Mouse (Mus musculus): Measurements from ENCODE around the gene Idh1.

The Idh1 gene

DNA sequence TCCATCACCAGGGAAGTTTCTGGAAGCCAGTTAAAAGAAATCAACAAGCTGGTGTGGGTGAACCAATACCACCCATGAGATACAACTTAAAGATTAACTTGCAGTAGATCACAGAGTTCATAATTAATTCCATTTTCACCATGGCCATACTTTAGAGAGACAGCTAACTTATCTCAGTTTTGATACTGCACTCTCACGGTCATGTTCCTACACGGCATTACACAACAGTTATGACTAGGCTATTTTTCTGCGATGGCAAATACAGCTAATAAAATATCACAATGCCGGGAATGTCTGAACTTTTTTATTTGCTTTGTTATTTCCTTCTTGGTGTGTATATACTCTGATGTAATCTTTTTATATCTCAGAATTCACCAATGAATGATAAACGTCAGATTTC lies 9.4 kb downstream of the Idh1 start:
- no peak for DNase-seq (ENCODE audit: low spot score)

- DNase-seq (ENCODE audit: low spot score), result no peak
These were observed 10.1 kb downstream of the Idh1 start for GRCm38 (mm10) chr1:65176171-65176570.

DNA sequence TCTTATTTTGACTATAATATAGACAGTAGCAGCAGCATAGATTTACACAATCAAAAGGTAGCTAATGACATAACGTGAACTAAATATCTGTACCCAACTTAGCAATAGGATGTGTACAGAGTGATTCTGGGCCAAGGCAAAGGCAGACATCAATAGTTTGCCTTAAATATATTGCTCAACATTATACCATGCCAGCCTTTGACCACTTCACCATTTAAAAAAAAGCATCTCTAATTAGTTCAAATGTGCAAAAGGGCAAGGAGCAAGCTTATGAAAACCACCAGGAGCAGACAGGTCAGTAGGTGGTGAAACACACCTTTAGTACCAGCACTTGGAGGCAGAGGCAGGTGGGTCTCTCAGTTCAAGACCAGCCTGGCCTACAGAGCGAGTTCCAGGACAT lies 12.6 kb downstream of the Idh1 start:
- DNase-seq (ENCODE audit: low spot score), result no peak

DNA sequence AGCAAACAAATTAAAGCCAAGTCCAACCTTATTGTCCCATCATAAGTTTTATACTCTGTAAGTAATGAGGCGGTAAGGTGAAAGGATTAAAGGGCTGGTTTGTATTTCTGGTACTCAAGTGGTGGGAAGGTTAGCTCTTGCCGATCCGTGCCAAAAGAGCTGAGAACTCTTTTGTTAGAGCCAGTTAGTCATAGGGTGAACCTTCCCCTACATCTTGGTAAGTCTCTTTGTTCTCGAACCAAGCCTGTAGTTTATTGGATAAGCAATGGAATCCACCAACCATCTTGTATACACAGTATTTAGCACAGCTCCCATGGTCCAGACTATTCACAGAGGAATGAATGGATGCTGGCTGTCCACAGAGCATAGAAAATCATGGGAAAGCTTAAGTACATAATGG lies 14.7 kb downstream of the Idh1 start:
- no peak for DNase-seq (ENCODE audit: low spot score)

DNA sequence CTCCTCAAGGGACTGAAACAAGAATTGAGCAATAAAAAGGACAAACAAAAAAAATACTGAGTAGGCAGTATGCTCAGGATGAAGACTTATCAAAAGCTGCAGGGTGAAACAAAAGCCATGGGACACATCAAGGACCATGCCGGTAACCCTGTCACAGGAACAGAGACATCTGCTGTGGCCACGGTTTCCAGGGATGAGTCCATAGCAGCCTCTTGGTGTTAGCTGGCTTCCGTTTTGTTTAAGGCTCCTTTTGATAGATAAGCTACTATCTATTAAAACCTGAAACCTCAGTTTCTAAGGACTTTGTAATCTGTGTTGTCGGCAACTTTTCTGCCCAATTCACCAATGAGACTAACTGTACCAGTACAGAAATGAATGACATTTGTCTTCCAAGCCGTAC lies 16.4 kb downstream of the Idh1 start:
- DNase-seq (ENCODE audit: low spot score), result no peak

DNA sequence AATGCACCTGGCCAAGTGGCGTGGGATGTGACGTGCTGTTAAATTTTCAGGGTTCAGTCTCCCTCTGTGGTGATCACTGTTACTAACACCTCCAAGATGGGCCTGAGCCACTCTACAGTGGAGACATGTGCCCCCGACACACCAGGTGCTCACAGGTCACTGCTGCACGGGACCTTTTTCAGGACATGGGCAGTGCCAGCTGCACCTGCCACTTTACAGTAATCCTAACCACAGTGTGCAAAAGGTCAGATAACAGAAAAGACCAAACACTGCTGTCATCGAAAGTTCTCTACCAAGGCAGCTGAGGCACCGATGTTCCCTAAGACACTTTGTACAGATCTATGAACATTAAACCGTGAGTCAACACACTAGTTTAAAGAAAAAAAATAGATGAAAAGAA lies 16.8 kb downstream of the Idh1 start:
- no peak for DNase-seq (ENCODE audit: low spot score)

DNA sequence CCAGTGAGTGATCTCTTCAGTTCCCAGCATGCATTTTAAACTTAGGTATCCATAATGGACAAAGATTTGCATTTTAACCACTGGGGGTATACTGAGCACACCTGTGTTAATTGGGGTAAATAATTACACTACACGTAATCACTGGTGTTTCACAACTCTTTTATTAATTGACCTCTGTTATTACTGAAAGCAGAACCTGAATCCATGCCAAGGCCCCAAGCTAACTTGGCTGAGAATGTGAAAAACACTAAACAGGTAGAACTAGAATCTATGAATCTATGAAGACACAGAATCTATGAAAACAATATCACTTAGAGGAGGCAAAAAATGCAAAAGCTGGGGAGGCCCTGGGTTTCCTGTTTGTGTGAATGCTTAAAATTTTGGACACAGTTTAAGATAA lies 18.8 kb downstream of the Idh1 start:
- no peak for DNase-seq (ENCODE audit: low spot score)

- DNase-seq (ENCODE audit: low spot score), result no peak
These were observed 24.1 kb downstream of the Idh1 start for GRCm38 (mm10) chr1:65162210-65162609.

DNA sequence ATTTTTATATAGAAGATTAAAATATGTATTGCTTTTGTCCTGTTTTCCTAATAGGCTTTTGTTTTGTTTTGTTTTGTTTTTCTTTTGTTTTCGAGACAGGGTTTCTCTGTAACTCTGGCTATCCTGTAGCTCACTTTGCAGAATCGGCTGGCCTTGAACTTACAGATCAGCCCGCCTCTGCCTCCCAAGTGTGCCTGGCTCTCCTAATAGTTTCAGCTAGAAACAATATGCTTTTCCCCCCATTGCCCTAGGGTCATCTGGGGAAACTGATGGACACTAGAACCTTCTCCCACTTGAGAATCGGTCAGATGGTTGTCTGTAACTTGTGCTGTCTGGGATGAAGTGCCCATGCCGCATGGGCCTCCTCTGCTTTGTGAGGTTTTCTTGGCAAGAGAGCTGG lies 30.2 kb downstream of the Idh1 start:
- no peak for DNase-seq (ENCODE audit: low spot score)

GRCm38 (mm10) chr1:65154814-65155213 lies 31.5 kb downstream of the Idh1 start:
- no peak for DNase-seq (ENCODE audit: low spot score)

- no peak for DNase-seq (ENCODE audit: low spot score)
These were observed 38.3 kb downstream of the Idh1 start for GRCm38 (mm10) chr1:65147971-65148370.

DNA sequence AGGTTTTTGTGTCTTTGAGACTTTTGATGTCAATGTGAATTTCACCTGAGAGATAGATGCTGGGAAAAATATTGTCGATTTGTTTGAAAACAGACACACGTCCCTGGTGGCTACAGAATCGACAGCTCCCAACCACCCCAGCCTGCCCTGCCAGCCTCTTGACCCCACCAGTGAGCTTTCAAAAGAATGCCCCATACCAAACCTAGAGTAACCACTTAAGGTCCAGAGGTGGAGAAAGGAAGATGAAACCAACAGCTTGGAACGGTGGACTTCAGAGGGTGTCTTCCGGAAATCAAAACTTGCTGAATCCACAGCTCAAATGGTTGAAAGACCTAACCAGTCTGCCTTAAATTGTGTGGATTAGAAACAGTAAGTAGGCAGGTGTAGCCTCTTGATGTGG lies 39.0 kb downstream of the Idh1 start:
- no peak for DNase-seq (ENCODE audit: low spot score)

GRCm38 (mm10) chr1:65146601-65147000 lies 39.7 kb downstream of the Idh1 start:
- DNase-seq (ENCODE audit: low spot score), result no peak

DNA sequence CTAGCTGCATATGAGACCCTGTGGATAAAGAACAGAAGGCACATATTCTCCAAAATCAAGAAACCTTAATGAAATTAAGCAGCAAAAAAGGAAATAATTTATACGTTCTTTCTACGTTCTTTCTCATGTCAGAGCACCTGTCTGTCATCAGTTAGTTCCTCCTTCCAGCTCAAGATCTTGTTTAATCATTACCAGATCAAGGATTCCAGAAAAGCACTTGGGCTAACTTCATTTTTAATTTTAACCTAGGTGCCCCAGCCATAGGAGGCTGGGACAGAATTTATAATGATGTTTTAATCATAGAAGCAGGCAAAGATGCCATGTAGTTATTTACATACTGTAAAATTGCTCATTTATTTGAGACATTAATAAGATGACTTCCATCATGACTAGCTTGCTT lies 41.5 kb downstream of the Idh1 start:
- DNase-seq (ENCODE audit: low spot score), result no peak

DNA sequence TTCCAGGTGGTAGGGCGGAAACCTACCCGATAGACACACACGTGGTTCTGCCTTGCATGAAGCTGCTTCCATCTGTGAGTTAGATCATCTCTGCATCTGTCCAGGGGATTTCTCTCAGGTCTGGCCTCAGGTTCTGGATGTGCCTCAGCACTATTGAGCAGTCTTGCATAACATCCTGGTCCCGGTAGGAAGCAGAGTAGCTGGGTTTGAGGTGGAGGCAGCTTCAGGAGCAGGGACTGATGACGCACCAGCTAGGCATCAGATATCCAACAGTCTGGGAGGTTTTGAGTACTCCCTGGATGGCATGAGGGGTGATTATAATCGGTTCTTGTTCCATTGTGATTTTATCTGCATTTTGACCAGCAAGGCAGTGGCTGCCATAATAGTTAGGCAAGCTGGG lies 48.7 kb downstream of the Idh1 start:
- no peak for DNase-seq (ENCODE audit: low spot score)

- DNase-seq (ENCODE audit: low spot score), result no peak
These were observed 53.5 kb downstream of the Idh1 start for GRCm38 (mm10) chr1:65132833-65133232.

DNA sequence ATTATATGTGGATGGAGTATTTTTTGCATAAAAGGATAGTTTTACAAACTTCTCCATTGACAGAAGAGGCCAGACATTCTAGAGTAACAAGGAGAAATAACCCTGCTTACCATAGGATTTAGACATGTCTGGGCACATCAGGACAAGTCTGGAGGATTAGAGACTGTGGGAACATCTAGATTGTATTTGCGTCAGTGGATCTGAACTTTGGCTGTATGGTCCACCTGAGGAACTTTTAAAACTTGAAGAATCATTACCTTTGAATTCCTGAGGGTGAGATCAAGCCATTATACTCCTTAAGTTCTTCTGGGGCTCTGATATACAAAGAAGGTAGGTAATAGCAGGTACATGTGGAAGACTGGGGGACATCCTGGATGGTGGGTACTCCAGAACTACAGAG lies 54.6 kb downstream of the Idh1 start:
- no peak for DNase-seq (ENCODE audit: low spot score)

DNA sequence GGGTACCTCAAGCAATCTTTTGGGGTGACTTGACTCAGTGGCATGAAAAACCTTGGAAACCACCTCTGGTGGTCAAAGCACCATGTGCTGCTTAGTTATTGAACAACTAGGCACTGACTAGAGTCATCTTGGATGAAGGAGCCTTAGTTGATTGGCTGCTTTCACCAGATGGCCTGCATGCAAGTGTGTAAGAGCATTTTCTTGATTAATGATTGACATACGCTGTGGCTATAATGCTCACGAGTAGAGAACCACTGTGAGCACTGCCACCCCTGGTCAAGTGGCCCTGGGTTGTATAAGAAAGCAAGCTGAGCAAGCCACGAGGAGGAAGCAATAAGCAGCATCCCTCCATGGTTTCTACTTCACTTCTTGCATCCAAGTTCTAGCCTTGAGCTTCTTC lies 56.1 kb downstream of the Idh1 start:
- DNase-seq (ENCODE audit: low spot score), result no peak

- DNase-seq (ENCODE audit: low spot score), result no peak
These were observed 56.6 kb downstream of the Idh1 start for GRCm38 (mm10) chr1:65129634-65130180.

- no peak for DNase-seq (ENCODE audit: low spot score)
These were observed 63.5 kb downstream of the Idh1 start, which contains the start of gene D630023F18Rik for GRCm38 (mm10) chr1:65122574-65123372. D630023F18Rik (minus strand) TSS chr1:65123214.

- no peak for DNase-seq (ENCODE audit: low spot score)
These were observed 66.9 kb downstream of the Idh1 start, which contains the start of gene Gm28845 for GRCm38 (mm10) chr1:65119438-65119837. Gm28845 (minus strand) TSS chr1:65119558.

DNA sequence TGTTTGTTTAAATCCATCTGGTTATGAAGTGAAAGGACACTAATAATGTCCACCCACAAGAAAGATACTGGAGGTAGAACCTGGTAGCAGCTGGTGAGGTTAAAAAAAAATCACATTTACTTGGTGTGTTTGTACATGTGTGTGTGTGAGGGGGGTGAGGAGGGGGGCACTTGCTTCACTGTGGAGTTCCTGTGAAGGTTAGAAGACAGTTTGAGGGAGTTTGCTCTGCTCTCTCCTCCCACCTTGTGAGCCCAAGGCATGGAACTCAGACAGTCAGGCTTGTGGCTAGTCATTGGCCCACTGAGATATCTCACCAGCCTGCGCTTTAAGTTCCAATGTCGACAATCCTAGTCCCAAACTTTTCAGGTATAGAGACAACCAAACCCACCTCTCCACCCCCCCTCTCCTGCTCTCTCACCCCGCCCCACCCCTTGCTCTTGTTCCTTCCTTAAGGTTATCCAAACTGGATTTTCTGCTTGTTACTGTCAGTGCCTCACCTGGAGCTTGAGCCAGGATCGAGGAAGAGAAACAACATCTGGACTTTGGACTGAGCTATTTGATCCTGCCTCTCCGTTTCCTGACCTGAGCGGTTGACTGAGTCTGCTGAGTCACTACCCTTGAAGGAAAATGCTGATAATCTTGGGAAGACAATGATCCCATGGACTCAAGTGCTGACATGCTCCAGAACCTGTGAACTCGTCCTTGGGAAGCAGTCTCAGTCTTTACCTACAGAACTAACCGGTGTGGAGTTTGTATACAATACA lies 68.0 kb downstream of the Idh1 start:
- DNase-seq (ENCODE audit: low spot score), result no peak

GRCm38 (mm10) chr1:65113536-65114172 lies 72.6 kb downstream of the Idh1 start:
- no peak for DNase-seq (ENCODE audit: low spot score)

All from ovary, postnatal 14 days (tissue).